Comparison of ENCODE assay signal across 8 mouse cellular contexts in the genomic region with DNA sequence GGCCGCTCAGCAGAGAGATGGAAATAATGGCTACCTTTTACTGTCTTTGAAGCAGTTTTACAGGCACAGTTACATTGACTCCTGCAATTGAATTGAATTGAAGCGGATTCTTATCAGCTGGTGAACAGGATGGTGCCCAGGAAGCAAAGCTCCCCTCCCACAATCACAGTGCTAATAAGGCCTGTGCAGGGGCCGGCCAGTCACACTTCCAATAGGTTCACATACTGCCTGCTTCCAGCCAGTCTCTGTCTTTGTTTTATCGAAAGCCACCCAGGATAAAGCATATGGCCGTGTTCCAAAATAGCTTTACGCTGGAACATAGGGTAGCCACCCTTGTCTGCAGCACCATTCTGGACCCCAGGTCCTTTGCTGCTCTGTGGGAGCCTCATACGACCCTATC. TPM values are rescaled to one million over a fixed set of nuclear protein-coding genes. Genes with fewer than 3 reads are reported as not detected.
DNase-seq lines count a peak whose midpoint lies in the region; ATAC-seq lines count a peak whose summit lies in the region.

No protein-coding gene starts in this region.

- DNase-seq in heart, postnatal 4 days: no peak
- no peak for DNase-seq in hindbrain, embryonic 14.5 days (ENCODE audit: low spot score)
- no peak for DNase-seq in thymus, postnatal 0 days (ENCODE audit: low spot score)
- DNase-seq in layer of hippocampus, postnatal 36 days: no peak
- DNase-seq in kidney, postnatal 10 days: no peak

- ATAC-seq in heart, embryonic 13.5 days (ENCODE audit: extremely low read depth, insufficient number of reproducible peaks, low FRiP score, low TSS enrichment): no peak
- ATAC-seq in hindbrain, embryonic 14.5 days (ENCODE audit: low FRiP score): no peak
- no peak for ATAC-seq in midbrain, embryonic 13.5 days

- H3K9ac ChIP-seq in heart, embryonic 13.5 days: peak overlapping the region; percentile 85
- peak overlapping the region; percentile 66 for H3K9ac ChIP-seq in hindbrain, embryonic 14.5 days
- peak overlapping the region; percentile 75 for H3K9ac ChIP-seq in midbrain, embryonic 13.5 days (replicated peaks)

- H3K9me3 ChIP-seq in heart, embryonic 13.5 days: no peaks in the 10 kb centered on the region; the same call in 1 of the 2 replicates
- H3K9me3 ChIP-seq in hindbrain, embryonic 14.5 days (ENCODE audit: control insufficient read depth, low read length): 0 out of 2 replicates have a peak, but pooled peaks cover 4% of the 10 kb centered on the region
- H3K9me3 ChIP-seq in midbrain, embryonic 13.5 days: no peaks in the 10 kb centered on the region

- peak overlapping the region; percentile 98 for H3K4me3 ChIP-seq in heart, embryonic 13.5 days
- H3K4me3 ChIP-seq in brown adipose tissue, adult 24 weeks (ENCODE audit: insufficient read depth, low read depth, low read length): peak overlapping the region; percentile 70
- peak overlapping the region; percentile 78 for H3K4me3 ChIP-seq in hindbrain, embryonic 14.5 days (replicated peaks; ENCODE audit: low read length)
- peak overlapping the region; percentile 81 for H3K4me3 ChIP-seq in midbrain, embryonic 13.5 days (replicated peaks)

- 37% methylated on average over 7 of the region's 7 CpGs for WGBS in heart, embryonic 13.5 days
- WGBS in hindbrain, embryonic 14.5 days: 33% methylated on average over 7 of the region's 7 CpGs
- 39% methylated on average over 7 of the region's 7 CpGs for WGBS in midbrain, embryonic 13.5 days

- no peak overlapping the region for H3K27ac ChIP-seq in heart, embryonic 13.5 days (replicated peaks)
- no peak overlapping the region for H3K27ac ChIP-seq in brown adipose tissue, adult 24 weeks (replicated peaks; ENCODE audit: low read depth, low read length)
- peak overlapping the region; percentile 94 for H3K27ac ChIP-seq in hindbrain, embryonic 14.5 days
- H3K27ac ChIP-seq in midbrain, embryonic 13.5 days: peak overlapping the region; percentile 95

- no peaks in the 10 kb centered on the region for H3K36me3 ChIP-seq in heart, embryonic 13.5 days
- H3K36me3 ChIP-seq in hindbrain, embryonic 14.5 days (replicated peaks; ENCODE audit: control insufficient read depth, insufficient read depth): no peaks in the 10 kb centered on the region
- no peaks in the 10 kb centered on the region for H3K36me3 ChIP-seq in midbrain, embryonic 13.5 days

- H3K27me3 ChIP-seq in heart, embryonic 13.5 days (replicated peaks): peaks cover 6% of the 10 kb centered on the region; the same call in 1 of the 2 replicates
- H3K27me3 ChIP-seq in hindbrain, embryonic 14.5 days (ENCODE audit: control insufficient read depth, insufficient read depth, low read length): no peaks in the 10 kb centered on the region
- H3K27me3 ChIP-seq in midbrain, embryonic 13.5 days: peaks cover 6% of the 10 kb centered on the region; the same call in 1 of the 2 replicates

- peaks cover 35% of the 10 kb centered on the region for H3K4me1 ChIP-seq in heart, embryonic 13.5 days
- peaks cover 23% of the 10 kb centered on the region for H3K4me1 ChIP-seq in brown adipose tissue, adult 24 weeks (ENCODE audit: control insufficient read depth, insufficient read depth, insufficient read length, low read length)
- peaks cover 33% of the 10 kb centered on the region for H3K4me1 ChIP-seq in hindbrain, embryonic 14.5 days (replicated peaks; ENCODE audit: control insufficient read depth, insufficient read depth, low read length)
- H3K4me1 ChIP-seq in midbrain, embryonic 13.5 days (replicated peaks): peaks cover 46% of the 10 kb centered on the region

- peak overlapping the region; percentile 93 for H3K4me2 ChIP-seq in heart, embryonic 13.5 days
- H3K4me2 ChIP-seq in hindbrain, embryonic 14.5 days (replicated peaks): peak overlapping the region; percentile 87
- peak overlapping the region; percentile 81 for H3K4me2 ChIP-seq in midbrain, embryonic 13.5 days (replicated peaks)

RNA-seq across cellular contexts. Expression of gene Elmo2, which starts 1.1 kb away (rescaled TPM):
- 40.8 and 42.8 TPM in 2 replicates for polyA plus RNA-seq in heart, embryonic 13.5 days (2015; fragmentation: Nextera tagmentation; extraction: Ambion mirVana)
- total RNA-seq in heart, postnatal 4 days (2021): 10 to 100 TPM; 29.5 to 35.5 TPM
- polyA plus RNA-seq in brown adipose tissue, adult 24 weeks (2012; ENCODE audit: insufficient read depth, insufficient read length, missing spikeins): 20.5 and 22.4 TPM in 2 replicates
- 99.7 and 100 TPM in 2 replicates for polyA plus RNA-seq in hindbrain, embryonic 14.5 days (2014; fragmentation: Nextera tagmentation; extraction: Ambion mirVana)
- polyA plus RNA-seq in midbrain, embryonic 13.5 days (2015; fragmentation: Nextera tagmentation; extraction: Ambion mirVana): 91.6 and 98.6 TPM in 2 replicates
- polyA plus RNA-seq in thymus, postnatal 0 days (2015; fragmentation: Nextera tagmentation; extraction: Ambion mirVana): 39.8 and 42.8 TPM in 2 replicates
- total RNA-seq in layer of hippocampus, postnatal 36 days (2021): 100 to 1,000 TPM; 179 to 195 TPM

RNA-seq across cellular contexts. Expression of gene Slc35c2, which starts 39.7 kb away (rescaled TPM):
- polyA plus RNA-seq in heart, embryonic 13.5 days (2015; fragmentation: Nextera tagmentation; extraction: Ambion mirVana): 37.6 and 46.4 TPM in 2 replicates
- total RNA-seq in heart, postnatal 4 days (2021): 10 to 100 TPM; 18.9 to 20.6 TPM
- polyA plus RNA-seq in brown adipose tissue, adult 24 weeks (2012; ENCODE audit: insufficient read depth, insufficient read length, missing spikeins): 12.3 and 12.6 TPM in 2 replicates
- 60.1 and 60.8 TPM in 2 replicates for polyA plus RNA-seq in hindbrain, embryonic 14.5 days (2014; fragmentation: Nextera tagmentation; extraction: Ambion mirVana)
- polyA plus RNA-seq in midbrain, embryonic 13.5 days (2015; fragmentation: Nextera tagmentation; extraction: Ambion mirVana): 69.6 and 73.8 TPM in 2 replicates
- 49.5 and 49.6 TPM in 2 replicates for polyA plus RNA-seq in thymus, postnatal 0 days (2015; fragmentation: Nextera tagmentation; extraction: Ambion mirVana)
- total RNA-seq in layer of hippocampus, postnatal 36 days (2021): 10 to 100 TPM; 94.0 to 98.4 TPM

RNA-seq across cellular contexts. Expression of gene Zfp663, which starts 41.1 kb away (rescaled TPM):
- polyA plus RNA-seq in heart, embryonic 13.5 days (2015; fragmentation: Nextera tagmentation; extraction: Ambion mirVana): 0.16 TPM in 1 of 2 replicates, not detected in the other
- total RNA-seq in heart, postnatal 4 days (2021): not detected
- not detected in 2 replicates for polyA plus RNA-seq in brown adipose tissue, adult 24 weeks (2012; ENCODE audit: insufficient read depth, insufficient read length, missing spikeins)
- 6.2 and 6.3 TPM in 2 replicates for polyA plus RNA-seq in hindbrain, embryonic 14.5 days (2014; fragmentation: Nextera tagmentation; extraction: Ambion mirVana)
- 10.4 and 10.5 TPM in 2 replicates for polyA plus RNA-seq in midbrain, embryonic 13.5 days (2015; fragmentation: Nextera tagmentation; extraction: Ambion mirVana)
- 0.14 TPM in 1 of 2 replicates, not detected in the other for polyA plus RNA-seq in thymus, postnatal 0 days (2015; fragmentation: Nextera tagmentation; extraction: Ambion mirVana)
- under 1 TPM; 0.15 to 0.66 TPM for total RNA-seq in layer of hippocampus, postnatal 36 days (2021)

Comparison
In these comparisons a context has a peak if more than half of its experiments do, and no peak if none do; other contexts are left out.
1. H3K27ac ChIP-seq: peak in hindbrain, embryonic 14.5 days (single experiment) and midbrain, embryonic 13.5 days (single experiment); none in heart, embryonic 13.5 days (single experiment) and brown adipose tissue, adult 24 weeks (single experiment).
2. Peak in every context shown above with its lines, with median percentiles within 50 percentile points of each other: H3K4me2 ChIP-seq, H3K4me3 ChIP-seq and H3K9ac ChIP-seq.